Mouse (Mus musculus) olfactory bulb, adult 2 months (tissue): ENCODE results near the gene Lrrc10. TPM values are rescaled to one million over a fixed set of nuclear protein-coding genes. Genes with fewer than 3 reads are reported as not detected.

Experiments
- H3K27ac ChIP-seq: fragments of 200-500 bp; 2 replicates; pipeline ENCODE4 v1.5.1; 2012; ENCODE audit warnings: low read depth, low read length; ENCODE audit not compliant: insufficient read depth
- H3K4me1 ChIP-seq: fragments of 200-500 bp; 2 replicates; pipeline ENCODE4 v1.6.1; 2012; ENCODE audit warnings: low read length; ENCODE audit not compliant: control insufficient read depth, insufficient read depth
- H3K4me3 ChIP-seq: fragments of 200-500 bp; 2 replicates; pipeline ENCODE4 v1.5.1; 2012; ENCODE audit warnings: mild to moderate bottlenecking, low read depth, low read length, moderate library complexity; ENCODE audit not compliant: insufficient read depth
- CTCF ChIP-seq: fragments of 200-500 bp; IDR thresholded peaks from 2 replicates; pipeline ENCODE4 v1.5.1; 2012; ENCODE audit warnings: low read depth, mild to moderate bottlenecking, low read length, moderate library complexity; ENCODE audit not compliant: insufficient read depth
- POLR2A ChIP-seq: fragments of 200-500 bp; IDR thresholded peaks from 2 replicates; pipeline ENCODE4 v1.6.1; 2012; ENCODE audit warnings: mild to moderate bottlenecking, low read depth, low read length, moderate library complexity; ENCODE audit not compliant: insufficient read depth
- WGBS: fragments of 180-500 bp; shearing (Covaris S2); methylation state at CpG from one replicate; pipeline ENCODE4 v1.1.7; 2018; 5-methylcytosine and 5-hydroxymethylcytosine counted together
- polyA plus RNA-seq: library from polyadenylated mRNA; stranded (reverse); fragments of >200 nt; gene quantifications from 2 replicates; pipeline ENCODE4 v1.2.4, GENCODE M21; 2012; ENCODE audit warnings: low replicate concordance; ENCODE audit not compliant: missing spikeins, insufficient read depth, insufficient read length

The Lrrc10 gene
- polyA plus RNA-seq, 1 experiment: not detected

GRCm38 (mm10) chr10:117072191-117072888 lies 27.2 kb downstream of the Lrrc10 start:
- WGBS: 90% methylated on average over 18 of the region's 18 CpGs
- Histone ChIP-seq H3K27ac (no peak overlapping the region), H3K4me3 (no peak overlapping the region), H3K4me1 (no peaks in the 10 kb centered on the region)
- no peak for TF ChIP-seq CTCF
- TF ChIP-seq POLR2A: no peak

DNA sequence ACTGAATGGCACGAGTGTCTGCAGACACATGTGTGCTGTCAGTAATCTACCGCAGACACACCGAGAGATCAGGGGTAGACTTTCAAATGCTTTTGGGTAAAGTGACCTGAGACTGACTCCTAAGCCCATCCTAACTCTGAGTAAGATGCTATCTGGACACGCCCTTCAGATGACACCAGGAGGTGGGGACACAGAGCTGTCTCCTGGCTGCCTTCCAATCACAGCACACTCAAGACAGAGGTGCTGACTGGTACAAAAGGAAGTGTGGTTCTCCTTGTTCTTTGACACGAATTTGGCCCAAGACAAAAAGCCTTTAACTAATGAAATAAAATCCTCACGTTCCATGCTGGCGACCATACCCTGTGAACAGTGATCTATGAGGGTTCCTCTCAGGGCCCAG lies 28.0 kb downstream of the Lrrc10 start:
- Histone ChIP-seq H3K4me1 (no peaks in the 10 kb centered on the region), H3K4me3 (no peak overlapping the region), H3K27ac (no peak overlapping the region)
- TF ChIP-seq CTCF (no peak), POLR2A (no peak)
- 77% methylated on average over 7 of the region's 7 CpGs for WGBS

DNA sequence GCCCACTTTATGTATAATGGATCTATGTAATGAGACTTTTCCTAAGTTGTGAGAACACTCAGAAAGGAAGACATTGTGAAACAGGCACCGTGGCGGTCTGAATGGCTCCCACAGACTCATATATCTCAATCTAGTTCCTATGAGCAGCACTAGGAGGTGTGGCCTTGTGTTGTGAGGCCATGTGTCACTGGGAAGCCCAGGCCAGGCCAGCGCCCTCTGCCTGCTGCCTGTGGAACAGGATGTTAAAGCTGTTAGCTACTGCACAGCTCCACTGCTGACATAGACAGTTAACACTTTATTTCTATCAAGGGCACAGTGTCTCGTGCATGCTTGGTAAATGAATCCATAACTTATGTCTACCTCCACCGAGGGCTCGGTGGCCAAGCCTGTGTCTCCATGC lies 33.1 kb downstream of the Lrrc10 start:
- TF ChIP-seq POLR2A (no peak), CTCF (no peak)

DNA sequence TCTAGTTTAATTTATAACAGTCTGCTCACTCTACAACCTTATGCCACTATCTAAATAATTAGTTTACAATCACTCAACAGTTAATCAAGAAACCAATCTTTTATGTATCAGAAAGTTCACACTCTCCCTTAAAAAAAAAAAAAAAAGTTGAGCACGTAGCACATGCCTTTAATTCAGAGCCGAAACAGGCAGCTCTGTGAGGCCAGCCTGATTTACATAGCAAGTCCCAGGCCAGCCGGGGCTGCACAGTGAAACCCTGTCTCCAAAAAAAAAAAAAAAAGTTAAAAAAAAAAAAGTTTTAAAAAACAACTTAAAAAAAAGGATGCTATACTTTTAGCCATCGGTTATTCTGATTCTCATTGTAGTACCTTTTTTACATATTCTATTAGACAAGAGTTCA lies 36.2 kb downstream of the Lrrc10 start:
- WGBS: 67% methylated on average over 4 of the region's 4 CpGs
- no peak overlapping the region for H3K27ac ChIP-seq
- TF ChIP-seq CTCF: no peak
- no peak for TF ChIP-seq POLR2A
- H3K4me3 ChIP-seq: no peak overlapping the region
- no peaks in the 10 kb centered on the region for H3K4me1 ChIP-seq

More for the DNA sequence above, 33.1 kb downstream of the Lrrc10 start:
- 85% methylated on average over 6 of the region's 6 CpGs for WGBS
- no peak overlapping the region for H3K4me3 ChIP-seq
- no peak overlapping the region for H3K27ac ChIP-seq
- H3K4me1 ChIP-seq: no peaks in the 10 kb centered on the region

DNA sequence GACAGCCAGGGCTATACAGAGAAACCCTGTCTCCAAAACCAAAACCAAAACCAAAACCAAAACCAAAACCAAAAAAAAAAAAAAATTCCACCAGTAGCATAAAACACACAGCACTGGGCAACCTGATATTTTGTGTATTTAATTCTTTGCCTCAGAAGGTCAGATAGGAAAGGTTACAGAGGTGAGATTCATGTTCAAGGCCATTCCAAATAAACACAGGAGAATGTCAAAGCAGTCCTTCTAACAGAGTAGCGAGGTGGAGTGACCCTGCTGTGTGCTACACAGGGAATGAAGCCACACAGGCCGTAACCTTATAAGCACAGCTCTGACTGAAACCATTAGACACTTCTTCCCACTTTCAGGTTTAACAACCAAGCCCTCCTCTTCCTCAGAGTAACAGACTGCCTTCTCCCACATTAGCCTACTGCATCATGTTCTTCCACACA lies 36.8 kb downstream of the Lrrc10 start:
- Histone ChIP-seq H3K4me3 (no peak overlapping the region), H3K4me1 (no peaks in the 10 kb centered on the region), H3K27ac (no peak overlapping the region)
- WGBS: 83% methylated on average over 2 of the region's 2 CpGs
- TF ChIP-seq POLR2A: no peak
- no peak for TF ChIP-seq CTCF

GRCm38 (mm10) chr10:117089628-117090027 lies 44.5 kb downstream of the Lrrc10 start:
- Histone ChIP-seq H3K27ac (no peak overlapping the region), H3K4me1 (peaks cover 8% of the 10 kb centered on the region), H3K4me3 (no peak overlapping the region)
- WGBS: 36% methylated on average over 4 of the region's 4 CpGs
- TF ChIP-seq CTCF (no peak), POLR2A (no peak)

DNA sequence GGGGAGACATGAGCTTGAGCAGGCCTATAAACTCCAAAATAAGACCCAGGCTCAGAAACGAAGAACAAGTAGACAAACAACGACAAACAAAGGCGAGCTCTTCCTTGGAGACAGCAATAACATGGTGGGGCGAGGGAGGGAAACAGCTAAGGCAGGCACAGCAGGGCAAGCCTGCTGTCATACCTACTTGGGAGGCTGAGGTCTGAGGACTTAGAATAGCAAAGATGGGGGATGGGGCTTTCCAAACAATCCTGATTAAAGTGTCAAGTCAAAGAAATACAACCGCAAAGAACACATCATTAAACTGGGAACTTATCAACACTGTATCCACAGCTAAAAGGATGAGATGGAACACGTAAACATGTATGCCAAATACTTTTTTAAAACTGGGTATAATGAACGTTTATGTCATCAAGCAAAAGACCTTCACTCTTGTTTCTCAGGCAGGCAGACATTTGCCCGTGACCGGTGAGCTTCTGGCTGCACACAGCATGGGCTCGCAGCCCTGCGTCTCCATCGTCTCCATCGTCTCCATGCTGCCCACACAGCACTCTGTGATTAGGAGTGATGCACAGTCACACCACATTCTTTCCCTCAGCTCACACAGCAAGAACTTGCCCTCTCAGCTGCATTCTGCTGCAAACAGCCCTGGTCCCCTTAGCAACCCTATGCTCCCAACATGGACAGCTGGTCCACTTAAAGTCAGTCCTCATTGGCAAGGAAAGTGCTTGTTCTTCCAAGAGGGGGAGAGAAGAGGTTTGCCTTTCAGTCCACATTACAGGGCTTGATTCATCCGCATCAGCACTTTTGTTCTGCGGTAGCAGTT lies 49.6 kb downstream of the Lrrc10 start:
- Histone ChIP-seq H3K27ac (peak overlapping the region; percentile 27), H3K4me1 (peaks cover 12% of the 10 kb centered on the region), H3K4me3 (no peak overlapping the region)
- 26% methylated on average over 15 of the region's 15 CpGs for WGBS
- TF ChIP-seq CTCF (no peak), POLR2A (no peak)

DNA sequence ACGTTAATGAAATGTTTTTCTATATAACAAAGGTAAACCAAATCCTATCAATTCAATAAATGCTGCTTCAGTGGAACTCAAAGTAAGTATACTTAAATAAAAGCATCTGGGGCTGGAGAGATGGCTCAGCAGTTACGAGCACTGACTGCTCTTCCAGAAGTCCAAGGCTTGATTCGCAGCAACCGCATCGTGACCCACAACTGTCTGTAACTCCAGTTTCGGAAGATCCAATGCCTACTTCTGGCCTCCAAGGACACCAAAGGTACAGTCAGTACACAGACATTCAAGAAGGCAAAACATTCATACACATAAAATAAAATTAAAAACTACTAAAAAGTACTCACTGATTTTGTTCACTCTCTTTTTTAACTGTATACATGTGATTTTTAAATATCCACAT lies 51.0 kb downstream of the Lrrc10 start:
- no peak overlapping the region for H3K27ac ChIP-seq
- H3K4me3 ChIP-seq: no peak overlapping the region
- WGBS: 93% methylated on average over 6 of the region's 6 CpGs
- H3K4me1 ChIP-seq: peaks cover 14% of the 10 kb centered on the region
- no peak for TF ChIP-seq CTCF

Other genes starting within 250 kb of the Lrrc10 start
- gene Myrfl, start 148.4 kb upstream of the Lrrc10 start, polyA plus RNA-seq: not detected in 2 replicates
- not detected in 2 replicates for gene Rab3ip, start 94.6 kb upstream of the Lrrc10 start, polyA plus RNA-seq
- not detected in 2 replicates for gene Gm10271, start 72.7 kb upstream of the Lrrc10 start, polyA plus RNA-seq
- gene Best3, start 59.0 kb upstream of the Lrrc10 start, polyA plus RNA-seq: not detected in 2 replicates
- gene Cct2, start 18.5 kb downstream of the Lrrc10 start, polyA plus RNA-seq: not detected in 2 replicates
- gene Frs2, start 103.2 kb downstream of the Lrrc10 start, polyA plus RNA-seq: not detected in 2 replicates
- 578 TPM in 1 of 2 replicates, not detected in the other for gene Yeats4, start 179.2 kb downstream of the Lrrc10 start, polyA plus RNA-seq
- gene 9530003J23Rik, start 193.4 kb downstream of the Lrrc10 start, polyA plus RNA-seq: not detected in 2 replicates
- gene Lyz2, start 237.0 kb downstream of the Lrrc10 start, polyA plus RNA-seq: not detected in 2 replicates
- not detected in 2 replicates for gene Lyz1, start 247.5 kb downstream of the Lrrc10 start, polyA plus RNA-seq